Mouse (Mus musculus) MEL (cell line): ENCODE data around the gene Limch1. TPM values are rescaled to one million over a fixed set of nuclear protein-coding genes. Genes with fewer than 3 reads are reported as not detected.

Experiments used
- DNase-seq: peaks from one replicate; pipeline ENCODE4 v3.0.0; 2011; ENCODE audit warnings: low read depth, low spot score
- H3K27ac ChIP-seq: 2 replicates; pipeline ENCODE4 v1.5.1; 2012; ENCODE audit warnings: low read depth, mild to moderate bottlenecking, control low read depth, low read length, moderate library complexity; ENCODE audit not compliant: control insufficient read depth
- H3K27me3 ChIP-seq, 2 experiments: fragments of 150-350 bp in 1 of 2; sonication (generic) in 1 of 2; 2 replicates each; pipeline ENCODE4 v1.6.1; 2012; ENCODE audit warnings: low read length in 2 of 2, mild to moderate bottlenecking in 2 of 2, improper control_type of control experiment in 1 of 2, moderate library complexity in 1 of 2; ENCODE audit not compliant: insufficient read depth in 2 of 2, control insufficient read depth in 1 of 2
- H3K36me3 ChIP-seq, 2 experiments: 2 replicates each; pipeline ENCODE4 v1.6.1; 2012 to 2014; ENCODE audit warnings: low read length in 2 of 2, improper control_type of control experiment in 1 of 2, inconsistent platforms in 1 of 2, mild to moderate bottlenecking in 1 of 2; ENCODE audit not compliant: insufficient read depth in 2 of 2, control insufficient read depth in 1 of 2
- H3K4me1 ChIP-seq, 2 experiments: fragments of 150-350 bp in 1 of 2; sonication (generic) in 1 of 2; 2 replicates each; pipeline ENCODE4 v1.6.1; 2012; ENCODE audit warnings: low read length in 2 of 2, improper control_type of control experiment in 1 of 2, mild to moderate bottlenecking in 1 of 2; ENCODE audit not compliant: insufficient read depth in 2 of 2, control insufficient read depth in 1 of 2
- H3K4me3 ChIP-seq, 2 experiments: fragments of 150-350 bp in 1 of 2; sonication (generic) in 1 of 2; 2 replicates each; pipeline ENCODE4 v1.5.1; 2012; ENCODE audit warnings: low read depth in 2 of 2, low read length in 2 of 2, mild to moderate bottlenecking in 2 of 2, moderate library complexity in 2 of 2, control low read depth in 1 of 2, improper control_type of control experiment in 1 of 2; ENCODE audit not compliant: control insufficient read depth in 1 of 2, insufficient read depth in 1 of 2
- H3K79me2 ChIP-seq: 2 replicates; pipeline ENCODE4 v1.6.1; 2012; ENCODE audit warnings: mild to moderate bottlenecking, low read length, moderate library complexity; ENCODE audit not compliant: control insufficient read depth, poor library complexity, insufficient read depth
- H3K9ac ChIP-seq: 2 replicates; pipeline ENCODE4 v1.6.1; 2012; ENCODE audit warnings: low read depth, mild to moderate bottlenecking, control low read depth, low read length, moderate library complexity; ENCODE audit not compliant: control insufficient read depth, poor library complexity, severe bottlenecking
- H3K9me3 ChIP-seq: fragments of 150-350 bp; sonication (generic); replicated peaks from 2 replicates; pipeline ENCODE4 v1.6.1; 2012; ENCODE audit warnings: mild to moderate bottlenecking, low read length, improper control_type of control experiment, moderate library complexity; ENCODE audit not compliant: insufficient read depth
- BHLHE40 ChIP-seq: IDR thresholded peaks from 2 replicates; pipeline ENCODE4 v1.6.1; 2012; ENCODE audit warnings: low read depth, mild to moderate bottlenecking, inconsistent platforms, low read length, improper control_type of control experiment, borderline replicate concordance
- CTCF ChIP-seq, 3 experiments: IDR thresholded peaks in 2 of 3; conservative IDR thresholded peaks in 1 of 3; 2 replicates each; pipeline ENCODE4 v1.5.1; 2011 to 2012; ENCODE audit warnings: low read length in 3 of 3, low read depth in 2 of 3, mild to moderate bottlenecking in 2 of 3, improper control_type of control experiment in 1 of 3, inconsistent platforms in 1 of 3, mixed read lengths in 1 of 3, moderate library complexity in 1 of 3; ENCODE audit not compliant: control insufficient read depth in 1 of 3, insufficient read depth in 1 of 3, poor library complexity in 1 of 3, severe bottlenecking in 1 of 3
- E2F4 ChIP-seq: IDR thresholded peaks from 2 replicates; pipeline ENCODE4 v1.6.1; 2011; ENCODE audit warnings: low read depth, low read length, improper control_type of control experiment, borderline replicate concordance
- ELF1 ChIP-seq: IDR thresholded peaks from 2 replicates; pipeline ENCODE4 v1.6.1; 2014; ENCODE audit warnings: low read depth, mild to moderate bottlenecking, inconsistent platforms, low read length, improper control_type of control experiment, moderate library complexity
- GATA1 ChIP-seq: IDR thresholded peaks from 2 replicates; pipeline ENCODE4 v1.6.1; 2011; ENCODE audit warnings: low read depth, low read length, improper control_type of control experiment
- KAT2A ChIP-seq: conservative IDR thresholded peaks from 2 replicates; pipeline ENCODE4 v1.6.1; 2012; ENCODE audit warnings: low read depth, low read length, improper control_type of control experiment, inconsistent platforms
- MAX ChIP-seq: IDR thresholded peaks from 2 replicates; pipeline ENCODE4 v1.6.1; 2011; ENCODE audit warnings: low read length, improper control_type of control experiment
- MXI1 ChIP-seq: IDR thresholded peaks from 2 replicates; pipeline ENCODE4 v1.6.1; 2011; ENCODE audit warnings: mild to moderate bottlenecking, low read depth, low read length, improper control_type of control experiment
- NRF1 ChIP-seq: IDR thresholded peaks from 2 replicates; pipeline ENCODE4 v1.6.1; 2014; ENCODE audit warnings: low read depth, mild to moderate bottlenecking, inconsistent platforms, low read length, improper control_type of control experiment, moderate library complexity; ENCODE audit not compliant: poor library complexity, insufficient read depth, severe bottlenecking
- POLR2A ChIP-seq, 2 experiments: IDR thresholded peaks; 2 replicates each; pipeline ENCODE4 v1.6.1; 2011 to 2012; ENCODE audit warnings: low read length in 2 of 2, mild to moderate bottlenecking in 2 of 2, control low read depth in 1 of 2, improper control_type of control experiment in 1 of 2, low read depth in 1 of 2, moderate library complexity in 1 of 2; ENCODE audit not compliant: control insufficient read depth in 1 of 2, insufficient read depth in 1 of 2, poor library complexity in 1 of 2
- POLR2AphosphoS5 ChIP-seq: IDR thresholded peaks from 2 replicates; pipeline ENCODE4 v1.6.1; 2012; ENCODE audit warnings: low read depth, borderline replicate concordance, mild to moderate bottlenecking, inconsistent platforms, low read length, moderate library complexity, mixed read lengths
- RAD21 ChIP-seq: IDR thresholded peaks from 2 replicates; pipeline ENCODE4 v1.6.1; 2011; ENCODE audit warnings: mild to moderate bottlenecking, low read depth, low read length, improper control_type of control experiment
- SIN3A ChIP-seq: IDR thresholded peaks from 2 replicates; pipeline ENCODE4 v1.6.1; 2012; ENCODE audit warnings: low read length, improper control_type of control experiment, inconsistent platforms
- SMC3 ChIP-seq: IDR thresholded peaks from 2 replicates; pipeline ENCODE4 v1.6.1; 2011; ENCODE audit warnings: low read depth, low read length, improper control_type of control experiment
- TBP ChIP-seq: IDR thresholded peaks from 2 replicates; pipeline ENCODE4 v1.8.0; 2011; ENCODE audit warnings: low read depth, low read length, improper control_type of control experiment
- TCF12 ChIP-seq: IDR thresholded peaks from 2 replicates; pipeline ENCODE4 v1.6.1; 2014; ENCODE audit warnings: low read depth, mild to moderate bottlenecking, inconsistent platforms, low read length, improper control_type of control experiment, moderate library complexity
- USF2 ChIP-seq, 2 experiments: IDR thresholded peaks; 2 replicates each; pipeline ENCODE4 v1.6.1; 2011 to 2012; ENCODE audit warnings: improper control_type of control experiment in 2 of 2, low read length in 2 of 2, borderline replicate concordance in 1 of 2, inconsistent platforms in 1 of 2, low read depth in 1 of 2, mild to moderate bottlenecking in 1 of 2; ENCODE audit not compliant: insufficient read depth in 1 of 2
- ZC3H11A ChIP-seq: IDR thresholded peaks from 2 replicates; pipeline ENCODE4 v1.6.1; 2012; ENCODE audit warnings: low read depth, mild to moderate bottlenecking, inconsistent platforms, low read length, improper control_type of control experiment
- polyA plus RNA-seq, 2 experiments: library from polyadenylated mRNA; stranded (reverse) in 1 of 2; unstranded in 1 of 2; fragments of >175 nt in 1 of 2; fragments of >200 nt in 1 of 2; gene quantifications; 2 replicates each; pipeline versions ENCODE4 v1.2.1 to v1.2.4; 2012; ENCODE audit warnings: low replicate concordance in 2 of 2, low read depth in 1 of 2; ENCODE audit not compliant: insufficient read length in 2 of 2, insufficient read depth in 1 of 2, missing spikeins in 1 of 2
- total RNA-seq: library from RNA; depleted of rRNA; stranded (reverse); fragments of 300-350 nt; gene quantifications from 2 replicates; pipeline ENCODE4 v1.2.3, GENCODE M21; 2012

Limch1 gene
- total and polyA plus RNA-seq, 3 experiments, result not detected

DNA sequence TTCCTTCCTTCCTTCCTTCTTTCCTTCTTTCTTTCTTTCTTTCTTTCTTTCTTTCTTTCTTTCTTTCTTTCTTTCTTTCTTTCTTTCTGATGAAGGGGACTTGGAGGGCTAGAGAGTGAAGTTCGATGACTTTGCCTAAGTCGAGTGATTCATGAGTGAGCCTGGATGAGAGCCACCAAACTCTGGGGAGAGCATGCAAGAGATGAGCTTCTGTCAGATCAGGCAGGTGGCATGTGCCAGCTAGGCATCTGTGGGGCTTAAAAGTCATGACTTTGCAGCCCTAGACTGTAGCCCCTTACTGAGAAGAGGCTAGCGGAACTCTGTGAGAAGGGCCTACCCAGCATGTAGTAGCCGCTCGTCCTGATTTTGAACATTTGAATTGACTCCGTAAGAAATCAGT, 62.1 kb downstream of the Limch1 start:
- DNase-seq, result no peak
- Histone ChIP-seq H3K36me3 (no peaks in the 10 kb centered on the region), H3K9me3 (no peaks in the 10 kb centered on the region), H3K79me2 (no peaks in the 10 kb centered on the region), H3K4me1 (no peaks in the 10 kb centered on the region), H3K9ac (no peak overlapping the region), H3K27me3 (no peaks in the 10 kb centered on the region), H3K27ac (no peak overlapping the region), H3K4me3 (no peak overlapping the region)
- TF ChIP-seq TCF12, result no peak
- TF ChIP-seq CTCF (IDR thresholded peaks at IDR 0.05 in 2 of 3, conservative IDR thresholded peaks at IDR 0.05 in 1 of 3; ENCODE audit: control insufficient read depth in 1 of 3, insufficient read depth in 1 of 3, low read depth in 2 of 3, low read length in 3 of 3, poor library complexity in 1 of 3, severe bottlenecking in 1 of 3), result no peak
- no peak for TF ChIP-seq MXI1
- no peak for TF ChIP-seq POLR2AphosphoS5
- no peak for TF ChIP-seq ZC3H11A
- no peak for TF ChIP-seq POLR2A (IDR thresholded peaks at IDR 0.05; ENCODE audit: control insufficient read depth in 1 of 2, insufficient read depth in 1 of 2, low read depth in 1 of 2, low read length in 2 of 2, poor library complexity in 1 of 2)
- no peak for TF ChIP-seq RAD21
- TF ChIP-seq SMC3, result no peak
- TF ChIP-seq TBP, result no peak

DNA sequence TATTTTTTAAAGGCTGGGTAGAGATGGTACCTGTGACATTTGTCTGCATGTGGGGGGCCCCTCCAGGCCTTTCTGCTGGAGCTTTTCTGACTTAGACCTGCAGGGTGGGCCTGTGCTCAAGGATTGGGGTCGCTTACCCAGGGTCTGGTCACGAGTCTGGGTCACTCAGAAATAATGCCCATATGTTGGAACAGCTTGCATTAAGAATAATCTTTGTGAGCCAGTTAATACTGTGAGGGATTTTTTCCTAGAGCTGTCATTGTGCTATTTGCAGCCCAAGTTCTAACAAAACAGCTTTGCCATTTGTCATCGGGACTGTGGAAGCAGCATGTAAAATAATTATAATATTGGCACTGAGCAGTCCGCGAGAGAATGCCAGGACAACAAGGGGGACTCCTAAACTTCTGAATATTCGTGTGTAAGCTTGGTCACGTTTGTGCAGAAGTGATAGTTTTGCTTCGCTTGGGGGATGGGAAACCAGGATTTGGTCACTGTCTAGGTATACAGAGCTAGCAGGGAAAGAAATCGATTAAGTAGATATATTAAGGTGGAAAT, 63.5 kb downstream of the Limch1 start:
- Histone ChIP-seq H3K79me2 (no peaks in the 10 kb centered on the region), H3K27ac (no peak overlapping the region), H3K9ac (no peak overlapping the region), H3K9me3 (no peaks in the 10 kb centered on the region), H3K36me3 (no peaks in the 10 kb centered on the region), H3K27me3 (no peaks in the 10 kb centered on the region), H3K4me1 (no peaks in the 10 kb centered on the region), H3K4me3 (no peak overlapping the region)
- DNase-seq, result no peak
- TF ChIP-seq E2F4, result no peak
- TF ChIP-seq NRF1, result no peak
- no peak for TF ChIP-seq MAX
- no peak for TF ChIP-seq USF2 (IDR thresholded peaks at IDR 0.05; ENCODE audit: borderline replicate concordance in 1 of 2, insufficient read depth in 1 of 2, low read depth in 1 of 2, low read length in 2 of 2)
- no peak for TF ChIP-seq ELF1
- TF ChIP-seq KAT2A, result no peak
- no peak for TF ChIP-seq BHLHE40
- no peak for TF ChIP-seq ZC3H11A
- no peak for TF ChIP-seq SIN3A
- TF ChIP-seq GATA1, result no peak
